Mouse (Mus musculus) bone marrow macrophage, adult 2 months (primary cell): ENCODE data around the gene Tnni3k. TPM values are rescaled to one million over a fixed set of nuclear protein-coding genes. Genes with fewer than 3 reads are reported as not detected.

ENCODE experiments used
- H3K27ac ChIP-seq: 2 replicates; pipeline ENCODE4 v1.5.1; 2012; ENCODE audit warnings: low read depth, low read length; ENCODE audit not compliant: insufficient read depth
- H3K4me1 ChIP-seq: 2 replicates; pipeline ENCODE4 v1.6.1; 2012; ENCODE audit warnings: low read length; ENCODE audit not compliant: control insufficient read depth, insufficient read depth
- H3K4me3 ChIP-seq: 2 replicates; pipeline ENCODE4 v1.5.1; 2012; ENCODE audit warnings: mild to moderate bottlenecking, low read length, moderate library complexity; ENCODE audit not compliant: insufficient read depth
- CTCF ChIP-seq: IDR thresholded peaks from 2 replicates; pipeline ENCODE4 v1.5.1; 2012; ENCODE audit warnings: low read depth, mild to moderate bottlenecking, low read length, moderate library complexity
- POLR2A ChIP-seq: IDR thresholded peaks from 2 replicates; pipeline ENCODE4 v1.6.1; 2012; ENCODE audit warnings: mild to moderate bottlenecking, low read depth, low read length, borderline replicate concordance
- polyA plus RNA-seq: library from polyadenylated mRNA; stranded (reverse); fragments of >200 nt; gene quantifications from 2 replicates; pipeline ENCODE4 v1.2.4, GENCODE M21; 2012; ENCODE audit not compliant: missing spikeins, insufficient read depth, insufficient read length

The Tnni3k gene
- polyA plus RNA-seq, 1 experiment, result not detected

DNA sequence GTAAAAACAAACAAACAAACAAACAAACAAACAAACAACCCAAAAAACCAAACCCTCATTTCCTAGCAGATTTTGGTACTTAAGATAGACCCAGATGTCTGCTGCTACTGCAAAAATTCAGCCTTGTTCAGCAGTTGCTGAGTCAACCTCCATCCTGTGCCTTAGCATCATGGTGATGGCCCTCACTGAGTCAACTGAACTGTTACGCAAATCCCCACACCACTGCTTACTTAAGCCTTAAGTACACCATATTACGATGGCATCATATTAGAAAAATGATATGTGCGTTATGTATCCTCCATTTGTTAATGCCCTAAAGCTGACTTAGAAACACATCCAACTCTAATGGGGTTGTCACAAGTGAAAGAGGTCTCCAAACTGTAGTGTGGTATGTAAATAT lies 300.0 kb downstream of the Tnni3k start:
- no peaks in the 10 kb centered on the region for H3K4me1 ChIP-seq
- H3K27ac ChIP-seq, result no peak overlapping the region
- H3K4me3 ChIP-seq, result no peak overlapping the region
- TF ChIP-seq POLR2A, result no peak
- no peak for TF ChIP-seq CTCF

DNA sequence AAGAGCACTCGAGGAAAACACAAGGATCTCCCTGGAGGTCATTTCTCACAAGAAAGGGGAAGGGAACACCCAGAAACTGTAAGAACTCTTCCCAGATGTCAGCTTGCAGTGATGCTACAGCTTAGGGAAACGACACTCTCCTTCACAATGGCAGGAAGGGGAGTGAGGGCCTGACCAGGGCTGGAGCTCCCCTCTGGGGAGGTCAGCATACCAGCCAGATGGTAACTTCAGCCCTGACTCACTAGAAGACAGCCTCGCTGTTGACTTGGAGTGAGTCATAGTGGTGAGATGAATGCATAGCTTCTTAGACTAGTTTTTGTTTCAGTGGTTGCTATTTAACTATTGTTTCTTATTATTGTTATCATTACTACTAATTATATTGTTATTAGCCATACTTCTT lies 300.7 kb downstream of the Tnni3k start:
- Histone ChIP-seq H3K4me3 (no peak overlapping the region), H3K4me1 (no peaks in the 10 kb centered on the region), H3K27ac (no peak overlapping the region)
- TF ChIP-seq POLR2A (no peak), CTCF (no peak)

DNA sequence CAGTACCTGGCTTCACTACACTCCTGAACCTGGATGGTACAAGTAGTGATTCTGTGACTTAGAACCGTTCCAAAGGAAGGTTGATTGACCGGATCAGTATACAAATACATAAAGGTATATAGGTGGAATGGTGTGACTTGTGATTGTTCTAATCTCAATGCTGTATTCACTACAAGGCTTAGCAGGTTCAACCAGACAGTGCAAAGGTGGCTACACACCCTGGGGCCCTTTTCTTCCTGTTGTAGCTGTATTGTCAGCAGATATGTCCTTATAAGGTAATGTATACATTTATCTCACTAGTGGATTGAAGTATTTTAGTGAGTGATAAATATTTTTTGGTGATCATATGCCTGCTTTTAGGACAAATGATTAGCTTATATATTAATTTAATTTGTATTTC lies 310.9 kb downstream of the Tnni3k start:
- Histone ChIP-seq H3K27ac (no peak overlapping the region), H3K4me1 (peaks cover 2% of the 10 kb centered on the region; the same call in 1 of the 2 replicates), H3K4me3 (no peak overlapping the region)
- TF ChIP-seq POLR2A (no peak), CTCF (no peak)

DNA sequence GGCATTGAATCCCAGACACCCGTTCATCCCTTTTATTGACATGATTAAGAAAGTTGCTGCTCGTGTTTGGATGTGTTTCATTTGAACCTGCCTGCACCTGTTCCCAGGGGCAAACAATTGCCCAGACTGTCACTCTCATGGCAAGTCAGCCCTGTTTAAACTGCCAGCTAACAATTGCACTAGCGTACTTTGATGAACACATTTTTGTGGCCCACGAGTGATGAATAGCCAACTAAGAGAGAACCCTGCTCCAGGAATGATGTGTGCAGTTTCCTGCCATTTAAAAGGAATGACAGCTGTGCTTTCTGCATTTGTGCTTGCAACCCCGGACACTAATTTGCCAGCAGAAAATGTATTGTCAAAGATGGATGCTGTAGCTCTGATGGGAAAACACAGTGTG lies 312.3 kb downstream of the Tnni3k start:
- H3K4me1 ChIP-seq, result no peaks in the 10 kb centered on the region
- TF ChIP-seq POLR2A (no peak), CTCF (no peak)
- no peak overlapping the region for H3K4me3 ChIP-seq
- H3K27ac ChIP-seq, result no peak overlapping the region

DNA sequence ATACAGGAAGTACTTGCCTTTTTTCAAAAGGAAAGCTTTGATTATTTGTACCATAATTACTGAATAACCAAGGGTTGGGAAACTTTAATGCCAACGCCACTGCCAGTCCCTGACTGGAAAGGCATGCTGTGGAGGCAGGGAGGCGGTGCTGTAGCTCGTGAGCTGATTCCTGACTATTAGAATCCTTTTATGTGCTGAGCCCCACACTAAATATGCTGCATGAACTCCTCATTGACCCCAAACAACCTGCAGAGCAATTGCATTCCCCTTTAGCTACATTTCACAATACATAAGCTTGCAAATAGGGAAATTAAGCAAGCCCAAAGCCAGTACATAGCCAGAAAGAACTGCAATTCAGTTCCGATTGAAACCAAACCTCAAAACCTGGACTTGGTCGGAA lies 313.7 kb downstream of the Tnni3k start:
- Histone ChIP-seq H3K4me3 (no peak overlapping the region), H3K27ac (no peak overlapping the region), H3K4me1 (no peaks in the 10 kb centered on the region)
- no peak for TF ChIP-seq CTCF
- no peak for TF ChIP-seq POLR2A

Other genes with a start within 250 kb of the Tnni3k start
- 17.0 and 25.3 TPM in 2 replicates for gene Fpgt, start 38.0 kb upstream of the Tnni3k start, polyA plus RNA-seq
- gene Lrriq3, start 38.0 kb upstream of the Tnni3k start, polyA plus RNA-seq, result 1.1 TPM in 1 of 2 replicates, not detected in the other